Mouse (Mus musculus) CD4-positive naive resting alpha-beta T cell, adult 57 days (primary cell): ENCODE data around the gene Nol8. TPM values are rescaled to one million over a fixed set of nuclear protein-coding genes. Genes with fewer than 3 reads are reported as not detected.

ENCODE experiments used
- total RNA-seq: library from RNA; stranded (reverse); gene quantifications from one replicate; pipeline ENCODE4 v1.2.4, GENCODE M21; 2023

Nol8 gene
- 49.7 TPM for total RNA-seq

DNA sequence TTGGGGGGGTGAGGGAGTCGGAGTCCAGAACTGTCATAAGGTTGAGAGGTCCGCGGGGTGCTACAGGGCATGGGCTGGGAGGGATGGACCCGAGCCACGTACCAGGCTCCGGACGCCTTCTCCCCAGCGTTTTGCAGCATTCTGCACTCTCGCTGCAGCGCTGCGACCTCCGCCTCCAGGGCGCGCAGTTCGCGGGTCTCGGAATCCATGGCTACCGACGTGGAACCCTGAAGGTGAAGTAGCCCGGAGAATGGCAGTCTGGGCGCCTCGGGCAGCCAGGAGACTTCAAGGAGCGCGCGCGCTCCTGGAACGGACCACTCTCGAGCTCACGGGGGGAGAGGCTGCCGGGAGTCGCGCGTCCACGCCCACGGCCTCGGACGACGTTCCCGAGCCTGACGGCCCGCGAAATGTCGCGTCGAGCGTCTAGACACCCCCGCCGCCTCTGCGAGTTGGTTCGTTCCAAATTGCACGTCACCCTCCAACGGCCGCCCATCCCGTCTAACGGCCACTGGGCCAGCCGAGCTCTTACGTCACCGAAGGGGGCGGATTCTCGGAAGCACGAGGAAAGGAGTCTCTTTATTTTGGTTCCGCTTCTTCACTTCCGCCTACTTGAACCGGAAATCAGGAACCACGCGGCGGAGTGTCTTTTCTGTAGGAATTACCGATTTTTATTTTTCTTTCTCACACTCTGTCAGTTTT, at the start of gene Nol8, which contains the start of gene Cenpp:
Gene Nol8 (plus strand): TSS at position 598 of the 699 bp plus-strand sequence.
Gene Cenpp (minus strand): TSS at position 305 of the 699 bp plus-strand sequence.

GRCm38 (mm10) chr13:49607714-49608113, 45.2 kb upstream of the Nol8 start, which contains the start of gene Ogn:
Gene Ogn (plus strand): TSS chr13:49608046.

DNA sequence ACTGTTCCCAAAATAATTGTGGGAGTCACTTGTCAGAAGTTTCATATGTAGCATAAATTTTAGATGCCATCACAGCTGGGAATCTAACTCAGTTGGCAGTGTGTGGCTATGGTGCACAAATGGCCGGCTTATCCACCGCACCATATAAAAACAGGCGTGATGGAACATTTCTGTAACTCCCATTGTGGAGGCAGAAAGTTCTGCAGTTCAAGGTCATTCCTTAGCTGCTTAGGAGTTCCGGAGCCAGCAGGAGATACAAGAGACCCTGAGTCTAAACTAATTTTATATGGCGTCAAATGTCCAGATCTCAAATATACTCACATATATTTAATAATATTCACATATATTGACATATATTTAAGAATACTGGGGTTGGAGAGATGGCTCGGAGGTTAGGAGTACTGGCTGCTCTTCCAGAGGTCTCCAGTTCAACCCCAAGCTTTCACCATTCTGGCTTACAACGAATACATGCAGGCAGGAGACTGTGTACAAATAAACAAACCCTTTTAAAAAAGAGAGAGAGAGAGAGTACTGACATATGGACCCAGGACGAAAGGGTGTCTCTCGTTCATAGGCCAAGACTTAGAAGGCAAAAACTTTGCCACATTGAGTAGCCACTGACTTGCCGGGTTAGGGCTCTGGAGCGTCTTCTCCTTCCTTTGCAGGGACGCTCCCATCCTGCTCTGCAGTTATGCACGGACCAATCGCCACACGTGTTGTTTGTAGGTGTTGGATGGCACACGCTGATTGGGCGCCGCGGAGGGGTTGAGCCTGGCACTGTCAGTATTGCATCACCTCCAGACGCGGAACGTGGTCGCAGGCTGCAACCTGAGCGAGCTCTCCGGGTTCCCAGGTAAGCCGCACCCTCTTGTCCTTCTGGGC, 28.7 kb downstream of the Nol8 start, which contains the start of gene Iars:
Gene Iars (plus strand): TSS at position 750 of the 882 bp plus-strand sequence.

Other genes with a start within 250 kb of the Nol8 start
- 14.4 TPM for gene Ippk, start 231.8 kb upstream of the Nol8 start, total RNA-seq
- 0.86 TPM for gene Tes3-ps, start 159.8 kb upstream of the Nol8 start, total RNA-seq
- not detected for gene Ecm2, start 148.3 kb upstream of the Nol8 start, total RNA-seq
- gene Aspn, start 108.6 kb upstream of the Nol8 start, total RNA-seq, result not detected
- 0.27 TPM for gene Omd, start 70.6 kb upstream of the Nol8 start, total RNA-seq
- 1.6 TPM for gene Ogn, start 45.0 kb upstream of the Nol8 start, total RNA-seq
- gene Cenpp, start 293 bp upstream of the Nol8 start, total RNA-seq, result 1.0 TPM
- 86.9 TPM for gene Iars, start 29.0 kb downstream of the Nol8 start, total RNA-seq
- not detected for gene Gm30302, start 145.9 kb downstream of the Nol8 start, total RNA-seq